Mouse (Mus musculus): ENCODE data around the gene AC131692.1. TPM values are rescaled to one million over a fixed set of nuclear protein-coding genes. Genes with fewer than 3 reads are reported as not detected.
"Not testable (repeated sequence)": the region's sequence is repeated elsewhere in the genome, so short reads cannot be mapped to it uniquely, and the experiment has no call there.

AC131692.1 gene
- polyA plus RNA-seq, 1 experiment: 1.5 TPM

GRCm38 (mm10) chr19:6127760-6128341 is 33.6 kb downstream of the AC131692.1 start, which contains the start of gene Snx15:
Gene Snx15 (minus strand): TSS chr19:6128304.
- no peaks in the 10 kb centered on the region for H3K27me3 ChIP-seq (replicated peaks)
- H3K4me1 ChIP-seq: peaks cover 40% of the 10 kb centered on the region
- no peaks in the 10 kb centered on the region for H3K9me3 ChIP-seq
- peak within 1 kb of the TSS; percentile 95 for H3K4me3 ChIP-seq (replicated peaks)
- H3K36me3 ChIP-seq (replicated peaks; ENCODE audit: low read length): peaks cover 11% of the 10 kb centered on the region
- no peak for TF ChIP-seq GATA1 (IDR thresholded peaks at IDR 0.05; ENCODE audit: borderline replicate concordance, low read length)
- TF ChIP-seq FLI1 (IDR thresholded peaks at IDR 0.05; ENCODE audit: low read length): no peak

GRCm38 (mm10) chr19:6130414-6131128 is 36.4 kb downstream of the AC131692.1 start:
- H3K4me1 ChIP-seq: peaks cover 42% of the 10 kb centered on the region
- peaks cover 19% of the 10 kb centered on the region for H3K36me3 ChIP-seq (replicated peaks; ENCODE audit: low read length)
- not testable (repeated sequence) for H3K27me3 ChIP-seq (replicated peaks); H3K4me3 ChIP-seq (replicated peaks); H3K9me3 ChIP-seq

- H3K4me1 ChIP-seq: peaks cover 33% of the 10 kb centered on the region
- H3K9me3 ChIP-seq: no peaks in the 10 kb centered on the region
- peak overlapping the region; percentile 20 for H3K4me3 ChIP-seq (replicated peaks)
- H3K27me3 ChIP-seq (replicated peaks): no peaks in the 10 kb centered on the region
- H3K36me3 ChIP-seq (replicated peaks; ENCODE audit: low read length): peaks cover 37% of the 10 kb centered on the region
- no peak for TF ChIP-seq FLI1 (IDR thresholded peaks at IDR 0.05; ENCODE audit: low read length)
- TF ChIP-seq GATA1 (IDR thresholded peaks at IDR 0.05; ENCODE audit: borderline replicate concordance, low read length): no peak
Observed at GRCm38 (mm10) chr19:6132171-6132827, 38.1 kb downstream of the AC131692.1 start.

GRCm38 (mm10) chr19:6133197-6133596 is 39.0 kb downstream of the AC131692.1 start:
- Histone ChIP-seq H3K36me3 (replicated peaks; ENCODE audit: low read length) (peaks cover 45% of the 10 kb centered on the region), H3K4me1 (peaks cover 33% of the 10 kb centered on the region)
- not testable (repeated sequence) for H3K4me3 ChIP-seq (replicated peaks); H3K9me3 ChIP-seq; H3K27me3 ChIP-seq (replicated peaks)

- Histone ChIP-seq H3K36me3 (replicated peaks; ENCODE audit: low read length) (peaks cover 49% of the 10 kb centered on the region), H3K27me3 (replicated peaks) (no peaks in the 10 kb centered on the region), H3K4me3 (replicated peaks) (no peak overlapping the region), H3K9me3 (no peaks in the 10 kb centered on the region), H3K4me1 (peaks cover 47% of the 10 kb centered on the region)
- no peak for TF ChIP-seq GATA1 (IDR thresholded peaks at IDR 0.05; ENCODE audit: borderline replicate concordance, low read length)
- no peak for TF ChIP-seq FLI1 (IDR thresholded peaks at IDR 0.05; ENCODE audit: low read length)
Observed at GRCm38 (mm10) chr19:6136397-6136796, 42.2 kb downstream of the AC131692.1 start.

GRCm38 (mm10) chr19:6139701-6140100 is 45.5 kb downstream of the AC131692.1 start:
- TF ChIP-seq FLI1 (IDR thresholded peaks at IDR 0.05; ENCODE audit: low read length) (no peak), GATA1 (IDR thresholded peaks at IDR 0.05; ENCODE audit: borderline replicate concordance, low read length) (no peak)
- Histone ChIP-seq H3K9me3 (no peaks in the 10 kb centered on the region), H3K4me3 (replicated peaks) (peak overlapping the region; percentile 100), H3K4me1 (peaks cover 32% of the 10 kb centered on the region), H3K27me3 (replicated peaks) (peaks cover 6% of the 10 kb centered on the region), H3K36me3 (replicated peaks; ENCODE audit: low read length) (peaks cover 38% of the 10 kb centered on the region)

- peaks cover 32% of the 10 kb centered on the region for H3K4me1 ChIP-seq
- TF ChIP-seq FLI1 (IDR thresholded peaks at IDR 0.05; ENCODE audit: low read length) (no peak), GATA1 (IDR thresholded peaks at IDR 0.05; ENCODE audit: borderline replicate concordance, low read length) (no peak)
Observed at GRCm38 (mm10) chr19:6140374-6140677, 46.1 kb downstream of the AC131692.1 start.

GRCm38 (mm10) chr19:6140678-6141393 is 46.6 kb downstream of the AC131692.1 start, which contains the start of gene Batf2:
Gene Batf2 (plus strand): TSS chr19:6140983.
- Histone ChIP-seq H3K4me1 (peaks cover 32% of the 10 kb centered on the region), H3K27me3 (replicated peaks) (peaks cover 14% of the 10 kb centered on the region), H3K9me3 (no peaks in the 10 kb centered on the region), H3K36me3 (replicated peaks; ENCODE audit: low read length) (peaks cover 27% of the 10 kb centered on the region), H3K4me3 (replicated peaks) (peak within 1 kb of the TSS; percentile 100)
- TF ChIP-seq GATA1 (IDR thresholded peaks at IDR 0.05; ENCODE audit: borderline replicate concordance, low read length) (no peak), FLI1 (IDR thresholded peaks at IDR 0.05; ENCODE audit: low read length) (no peak)

More at GRCm38 (mm10) chr19:6140374-6140677, 46.1 kb downstream of the AC131692.1 start:
- Histone ChIP-seq H3K4me3 (replicated peaks) (peak overlapping the region; percentile 100), H3K36me3 (replicated peaks; ENCODE audit: low read length) (peaks cover 32% of the 10 kb centered on the region), H3K9me3 (no peaks in the 10 kb centered on the region), H3K27me3 (replicated peaks) (peaks cover 11% of the 10 kb centered on the region)

- TF ChIP-seq FLI1 (IDR thresholded peaks at IDR 0.05; ENCODE audit: low read length): no peak
- TF ChIP-seq GATA1 (IDR thresholded peaks at IDR 0.05; ENCODE audit: borderline replicate concordance, low read length): no peak
- peaks cover 22% of the 10 kb centered on the region for H3K36me3 ChIP-seq (replicated peaks; ENCODE audit: low read length)
- no peaks in the 10 kb centered on the region for H3K9me3 ChIP-seq
- peaks cover 32% of the 10 kb centered on the region for H3K4me1 ChIP-seq
- H3K4me3 ChIP-seq (replicated peaks): peak within 1 kb of the TSS; percentile 100
- peaks cover 18% of the 10 kb centered on the region for H3K27me3 ChIP-seq (replicated peaks)
Observed at GRCm38 (mm10) chr19:6141394-6141749, 47.2 kb downstream of the AC131692.1 start, which contains the start of gene Arl2. Gene Arl2 (minus strand): TSS chr19:6141548.

GRCm38 (mm10) chr19:6144842-6145241 is 50.6 kb downstream of the AC131692.1 start:
- peaks cover 37% of the 10 kb centered on the region for H3K27me3 ChIP-seq (replicated peaks)
- no peaks in the 10 kb centered on the region for H3K36me3 ChIP-seq (replicated peaks; ENCODE audit: low read length)
- H3K4me1 ChIP-seq: peaks cover 15% of the 10 kb centered on the region
- TF ChIP-seq FLI1 (IDR thresholded peaks at IDR 0.05; ENCODE audit: low read length) (no peak), GATA1 (IDR thresholded peaks at IDR 0.05; ENCODE audit: borderline replicate concordance, low read length) (no peak)
- H3K4me3 ChIP-seq (replicated peaks): no peak overlapping the region
- H3K9me3 ChIP-seq: no peaks in the 10 kb centered on the region

Other genes starting within 250 kb of the AC131692.1 start
- gene Frmd8, start 219.1 kb upstream of the AC131692.1 start, polyA plus RNA-seq (2012; ENCODE audit: insufficient read depth, low replicate concordance): 28.5 and 57.6 TPM in 2 replicates
- gene Slc25a45, start 216.6 kb upstream of the AC131692.1 start, polyA plus RNA-seq (2012; ENCODE audit: insufficient read depth, low replicate concordance): 3.6 and 6.9 TPM in 2 replicates
- gene Tigd3, start 200.3 kb upstream of the AC131692.1 start, polyA plus RNA-seq (2012; ENCODE audit: insufficient read depth, low replicate concordance): 0.57 and 1.3 TPM in 2 replicates
- 23.0 and 44.7 TPM in 2 replicates for gene Dpf2, start 181.4 kb upstream of the AC131692.1 start, polyA plus RNA-seq (2012; ENCODE audit: insufficient read depth, low replicate concordance)
- gene Cdc42ep2, start 169.6 kb upstream of the AC131692.1 start, polyA plus RNA-seq (2012; ENCODE audit: insufficient read depth, low replicate concordance): 4.4 and 15.7 TPM in 2 replicates
- gene Pola2, start 130.2 kb upstream of the AC131692.1 start, polyA plus RNA-seq (2012; ENCODE audit: insufficient read depth, low replicate concordance): 11.0 and 14.1 TPM in 2 replicates
- gene Slc22a20, start 108.3 kb upstream of the AC131692.1 start, polyA plus RNA-seq (2012; ENCODE audit: insufficient read depth, low replicate concordance): not detected in 2 replicates
- gene Capn1, start 78.5 kb upstream of the AC131692.1 start, polyA plus RNA-seq (2012; ENCODE audit: insufficient read depth, low replicate concordance): 66.2 and 91.7 TPM in 2 replicates
- gene Syvn1, start 47.8 kb upstream of the AC131692.1 start, polyA plus RNA-seq (2012; ENCODE audit: insufficient read depth, low replicate concordance): 129 and 202 TPM in 2 replicates
- 19.0 and 54.3 TPM in 2 replicates for gene Mrpl49, start 36.6 kb upstream of the AC131692.1 start, polyA plus RNA-seq (2012; ENCODE audit: insufficient read depth, low replicate concordance)
- gene Fau, start 36.6 kb upstream of the AC131692.1 start, polyA plus RNA-seq (2012; ENCODE audit: insufficient read depth, low replicate concordance): 3,425 and 5,919 TPM in 2 replicates
- gene Znhit2, start 33.2 kb upstream of the AC131692.1 start, polyA plus RNA-seq (2012; ENCODE audit: insufficient read depth, low replicate concordance): 39.7 and 64.8 TPM in 2 replicates
- gene Tm7sf2, start 26.0 kb upstream of the AC131692.1 start, polyA plus RNA-seq (2012; ENCODE audit: insufficient read depth, low replicate concordance): 26.1 and 59.5 TPM in 2 replicates
- 23.5 and 35.2 TPM in 2 replicates for gene Vps51, start 17.2 kb upstream of the AC131692.1 start, polyA plus RNA-seq (2012; ENCODE audit: insufficient read depth, low replicate concordance)
- not detected in 2 replicates for gene Tmem262, start 14.4 kb upstream of the AC131692.1 start, polyA plus RNA-seq (2012; ENCODE audit: insufficient read depth, low replicate concordance)
- gene Gm28374, start 12.2 kb upstream of the AC131692.1 start, polyA plus RNA-seq (2012; ENCODE audit: insufficient read depth, low replicate concordance): not detected in 2 replicates
- 88.5 and 121 TPM in 2 replicates for gene Zfpl1, start 9.5 kb upstream of the AC131692.1 start, polyA plus RNA-seq (2012; ENCODE audit: insufficient read depth, low replicate concordance)
- gene Cdca5, start 9.4 kb upstream of the AC131692.1 start, polyA plus RNA-seq (2012; ENCODE audit: insufficient read depth, low replicate concordance): 2.6 TPM in 1 of 2 replicates, not detected in the other
- gene Naaladl1, start 11.4 kb downstream of the AC131692.1 start, polyA plus RNA-seq (2012; ENCODE audit: insufficient read depth, low replicate concordance): 0.30 TPM in 1 of 2 replicates, not detected in the other
- 66.7 and 124 TPM in 2 replicates for gene Sac3d1, start 24.2 kb downstream of the AC131692.1 start, polyA plus RNA-seq (2012; ENCODE audit: insufficient read depth, low replicate concordance)
- gene Snx15, start 33.9 kb downstream of the AC131692.1 start, polyA plus RNA-seq (2012; ENCODE audit: insufficient read depth, low replicate concordance): 138 and 337 TPM in 2 replicates
- gene Batf2, start 46.6 kb downstream of the AC131692.1 start, polyA plus RNA-seq (2012; ENCODE audit: insufficient read depth, low replicate concordance): 1.7 and 3.7 TPM in 2 replicates
- gene Arl2, start 47.1 kb downstream of the AC131692.1 start, polyA plus RNA-seq (2012; ENCODE audit: insufficient read depth, low replicate concordance): 46.0 and 68.7 TPM in 2 replicates
- not detected in 2 replicates for gene Majin, start 90.0 kb downstream of the AC131692.1 start, polyA plus RNA-seq (2012; ENCODE audit: insufficient read depth, low replicate concordance)
- not detected in 2 replicates for gene Gpha2, start 132.0 kb downstream of the AC131692.1 start, polyA plus RNA-seq (2012; ENCODE audit: insufficient read depth, low replicate concordance)
- gene Ppp2r5b, start 141.5 kb downstream of the AC131692.1 start, polyA plus RNA-seq (2012; ENCODE audit: insufficient read depth, low replicate concordance): 26.0 and 29.6 TPM in 2 replicates
- gene Atg2a, start 147.2 kb downstream of the AC131692.1 start, polyA plus RNA-seq (2012; ENCODE audit: insufficient read depth, low replicate concordance): 34.7 and 62.6 TPM in 2 replicates
- 474 and 728 TPM in 2 replicates for gene Ehd1, start 182.3 kb downstream of the AC131692.1 start, polyA plus RNA-seq (2012; ENCODE audit: insufficient read depth, low replicate concordance)
- 4.8 and 6.6 TPM in 2 replicates for gene Cdc42bpg, start 212.0 kb downstream of the AC131692.1 start, polyA plus RNA-seq (2012; ENCODE audit: insufficient read depth, low replicate concordance)
- 70.2 and 174 TPM in 2 replicates for gene Men1, start 240.6 kb downstream of the AC131692.1 start, polyA plus RNA-seq (2012; ENCODE audit: insufficient read depth, low replicate concordance)
- 9.3 and 21.8 TPM in 2 replicates for gene Map4k2, start 246.7 kb downstream of the AC131692.1 start, polyA plus RNA-seq (2012; ENCODE audit: insufficient read depth, low replicate concordance)